Mouse (Mus musculus) spleen, adult 2 months (tissue): ENCODE measurements around the gene Kncn.

Experiments
- CTCF ChIP-seq: fragments of 200-500 bp; IDR thresholded peaks from 2 replicates; pipeline ENCODE4 v1.5.1; 2011; ENCODE audit warnings: mild to moderate bottlenecking, inconsistent platforms; ENCODE audit not compliant: insufficient read depth, insufficient read length, insufficient replicate concordance; ENCODE audit errors: extremely low read depth
- POLR2A ChIP-seq: fragments of 200-500 bp; IDR thresholded peaks from 2 replicates; pipeline ENCODE4 v1.6.1; 2011; ENCODE audit warnings: low read depth, low read length, inconsistent platforms

DNA sequence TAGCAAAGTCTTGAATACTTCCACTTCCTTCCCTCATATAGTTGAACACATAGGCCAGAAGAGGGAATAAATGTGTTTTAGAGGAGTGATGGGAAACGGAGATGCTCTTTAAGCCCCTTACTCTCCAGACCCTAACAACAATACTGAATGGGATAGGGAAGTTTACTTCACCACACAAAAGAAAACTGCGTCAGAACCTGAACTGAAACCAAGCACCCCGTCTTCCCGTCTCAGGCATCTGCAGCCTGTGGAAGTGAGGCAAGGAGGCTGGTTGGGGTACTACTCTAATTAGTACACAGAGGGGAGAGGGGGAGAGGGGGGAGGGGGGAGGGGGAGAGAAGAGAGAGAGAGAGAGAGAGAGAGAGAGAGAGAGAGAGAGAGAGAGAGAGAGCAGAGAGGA lies 46.0 kb upstream of the Kncn start:
- TF ChIP-seq POLR2A (no peak), CTCF (no peak)
